Mouse (Mus musculus) testis, adult 2 months (tissue): ENCODE results near the gene Acsm1.

ENCODE experiments used
- CTCF ChIP-seq: fragments of 200-500 bp; IDR thresholded peaks from 2 replicates; pipeline ENCODE4 v1.5.1; 2012; ENCODE audit warnings: low read depth, mild to moderate bottlenecking, inconsistent platforms, low read length, moderate library complexity; ENCODE audit not compliant: control insufficient read depth, insufficient read depth, insufficient replicate concordance
- POLR2A ChIP-seq: fragments of 200-500 bp; IDR thresholded peaks from 2 replicates; pipeline ENCODE4 v1.6.1; 2012; ENCODE audit warnings: low read depth, mild to moderate bottlenecking, inconsistent platforms, low read length, moderate library complexity; ENCODE audit not compliant: control insufficient read depth

- TF ChIP-seq CTCF (no peak), POLR2A (no peak)
Measured at GRCm38 (mm10) chr7:119642307-119642706, 35.5 kb downstream of the Acsm1 start.
